Mouse (Mus musculus) lung, embryonic 15.5 days (tissue): ENCODE measurements around the gene Ell. TPM values are rescaled to one million over a fixed set of nuclear protein-coding genes. Genes with fewer than 3 reads are reported as not detected.

Experiments used
- ATAC-seq: fragments of 200-750 bp; cut with Nextera tagmentation; 2 replicates; pipeline ENCODE4 v1.8.0; 2017; ENCODE audit warnings: moderate number of reproducible peaks, borderline replicate concordance; ENCODE audit not compliant: low FRiP score, low TSS enrichment; ENCODE audit errors: extremely low read depth
- H3K27ac ChIP-seq: fragments of 300-500 bp; sonication (generic); 2 replicates; pipeline ENCODE4 v1.5.1; 2015; ENCODE audit warnings: moderate library complexity, mild to moderate bottlenecking, inconsistent platforms
- H3K27me3 ChIP-seq: fragments of 300-500 bp; sonication (generic); 2 replicates; pipeline ENCODE4 v1.6.1; 2015; ENCODE audit warnings: inconsistent platforms
- H3K36me3 ChIP-seq: fragments of 300-500 bp; sonication (generic); 2 replicates; pipeline ENCODE4 v1.6.1; 2015; ENCODE audit warnings: inconsistent platforms
- H3K4me1 ChIP-seq: fragments of 300-500 bp; sonication (generic); 2 replicates; pipeline ENCODE4 v1.6.1; 2015; ENCODE audit warnings: inconsistent platforms
- H3K4me2 ChIP-seq: fragments of 300-500 bp; sonication (generic); 2 replicates; pipeline ENCODE4 v1.6.1; 2015; ENCODE audit warnings: inconsistent platforms, mild to moderate bottlenecking, moderate library complexity
- H3K4me3 ChIP-seq: fragments of 300-500 bp; sonication (generic); 2 replicates; pipeline ENCODE4 v1.5.1; 2015; ENCODE audit warnings: mild to moderate bottlenecking, inconsistent platforms
- H3K9ac ChIP-seq: fragments of 300-500 bp; sonication (generic); 2 replicates; pipeline ENCODE4 v1.6.1; 2015; ENCODE audit warnings: inconsistent platforms
- H3K9me3 ChIP-seq: fragments of 300-500 bp; sonication (generic); 2 replicates; pipeline ENCODE4 v1.6.1; 2016; ENCODE audit warnings: inconsistent platforms
- WGBS: fragments of 180-500 bp; shearing (Covaris S2); methylation state at CpG from one replicate; pipeline ENCODE4 v1.1.7; 2015; 5-methylcytosine and 5-hydroxymethylcytosine counted together
- polyA plus RNA-seq: library from polyadenylated mRNA; unstranded; fragments of >200 nt; fragmentation: Nextera tagmentation; extraction: Ambion mirVana; gene quantifications from 2 replicates; pipeline ENCODE4 v1.2.1, GENCODE M21; 2015

The Ell gene
- polyA plus RNA-seq, 1 experiment from 2014 or later: 17.5 TPM

GRCm38 (mm10) chr8:70605871-70606779 is 66.9 kb downstream of the Ell start:
- H3K4me1 ChIP-seq: peaks cover 47% of the 10 kb centered on the region
- WGBS: 88% methylated on average over 9 of the region's 9 CpGs
- no peak overlapping the region for H3K9ac ChIP-seq
- H3K27me3 ChIP-seq: no peaks in the 10 kb centered on the region
- H3K9me3 ChIP-seq: no peaks in the 10 kb centered on the region
- H3K4me3 ChIP-seq: no peak overlapping the region
- no peak for ATAC-seq
- peaks cover 15% of the 10 kb centered on the region for H3K36me3 ChIP-seq
- H3K27ac ChIP-seq: no peak overlapping the region
- peak overlapping the region; percentile 95; the same call in 1 of the 2 replicates for H3K4me2 ChIP-seq

DNA sequence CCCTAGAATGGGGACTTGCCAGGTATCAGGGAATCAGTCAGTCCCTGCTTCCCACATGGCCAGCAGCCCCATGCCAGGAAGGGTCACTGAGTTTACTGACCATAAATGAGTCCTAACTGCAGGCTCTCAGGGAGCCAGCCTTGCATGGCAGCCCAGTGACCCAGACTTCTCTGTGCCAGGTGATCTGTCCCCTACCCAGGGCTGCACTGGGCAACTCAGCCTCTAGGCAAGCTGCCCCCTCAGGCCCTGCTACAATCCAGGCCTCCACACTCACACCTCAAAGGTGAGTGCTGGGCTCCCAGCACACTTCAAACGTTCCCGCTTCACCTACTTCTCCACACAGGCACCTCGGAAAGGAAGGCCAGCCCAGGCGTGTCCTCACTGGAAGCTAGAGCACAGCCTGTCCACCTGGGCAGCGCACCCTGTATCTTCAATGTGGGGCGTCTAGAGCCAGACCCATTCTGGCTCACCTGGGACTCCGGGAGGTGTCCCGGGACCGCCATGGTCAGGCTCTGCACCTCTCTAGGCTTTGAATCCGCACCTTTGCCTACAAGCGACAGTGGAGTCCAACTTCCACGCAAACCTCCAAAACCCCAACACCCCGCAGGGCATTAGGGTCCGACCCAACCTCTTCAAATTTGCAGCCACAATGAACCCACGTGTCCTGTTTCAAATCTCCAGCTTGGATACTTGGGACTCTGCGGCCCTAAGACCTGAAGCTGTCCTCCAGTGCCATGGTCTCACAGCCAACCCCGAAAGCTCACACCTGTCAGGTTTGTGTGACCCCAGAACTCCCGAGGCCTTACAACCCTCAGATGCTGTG is 67.7 kb downstream of the Ell start:
- 61% methylated on average over 18 of the region's 18 CpGs for WGBS
- no peak for ATAC-seq
- H3K4me2 ChIP-seq: peak overlapping the region; percentile 95
- H3K27ac ChIP-seq: no peak overlapping the region; the same call in 1 of the 2 replicates
- H3K4me1 ChIP-seq: peaks cover 47% of the 10 kb centered on the region
- H3K9ac ChIP-seq: peak overlapping the region; percentile 93
- peaks cover 11% of the 10 kb centered on the region for H3K36me3 ChIP-seq
- H3K27me3 ChIP-seq: no peaks in the 10 kb centered on the region
- H3K9me3 ChIP-seq: no peaks in the 10 kb centered on the region
- H3K4me3 ChIP-seq: peak overlapping the region; percentile 79

- ATAC-seq: no peak
- no peaks in the 10 kb centered on the region for H3K9me3 ChIP-seq
- peaks cover 6% of the 10 kb centered on the region; the same call in 1 of the 2 replicates for H3K36me3 ChIP-seq
- 20% methylated on average over 6 of the region's 6 CpGs for WGBS
- H3K27ac ChIP-seq: peak overlapping the region; percentile 100; the same call in 1 of the 2 replicates
- H3K4me3 ChIP-seq: peak overlapping the region; percentile 79
- H3K4me2 ChIP-seq: peak overlapping the region; percentile 95
- peaks cover 47% of the 10 kb centered on the region for H3K4me1 ChIP-seq
- H3K27me3 ChIP-seq: no peaks in the 10 kb centered on the region
- H3K9ac ChIP-seq: peak overlapping the region; percentile 93
Observed at GRCm38 (mm10) chr8:70607603-70607897, 68.3 kb downstream of the Ell start.

- WGBS: under 1% methylated on average over 77 of the region's 84 CpGs
- H3K4me1 ChIP-seq: peaks cover 47% of the 10 kb centered on the region
Observed at GRCm38 (mm10) chr8:70607898-70608748, 68.9 kb downstream of the Ell start.

DNA sequence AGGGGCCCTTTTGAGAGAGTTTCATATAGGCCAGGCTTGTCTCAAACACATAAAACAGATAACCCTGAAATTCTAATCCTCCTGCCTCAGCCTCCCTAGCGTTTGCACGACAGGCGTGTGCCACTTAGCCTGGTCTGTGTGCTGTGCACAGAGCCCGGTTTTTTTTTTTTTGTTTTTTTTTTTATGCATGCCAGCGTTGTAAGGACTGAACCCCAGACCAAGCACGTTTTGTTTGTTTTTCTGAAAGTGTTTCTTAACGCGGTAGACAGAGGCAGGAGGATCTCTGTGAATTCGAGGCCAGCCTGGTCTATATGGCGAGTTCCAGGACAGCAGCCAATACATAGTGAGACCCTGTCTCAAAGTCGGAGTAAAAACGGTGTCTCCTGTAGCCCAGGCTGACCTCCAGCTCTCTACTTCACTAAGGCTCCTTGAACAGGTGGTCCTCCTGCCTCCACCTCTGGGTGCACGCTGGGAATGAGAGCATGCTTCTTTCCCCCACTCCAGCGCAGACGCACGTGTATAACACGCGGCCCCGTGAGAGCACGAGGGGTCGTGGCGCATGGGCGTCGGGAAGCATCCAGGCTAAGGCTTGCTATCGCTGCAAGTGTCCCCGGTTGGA is 69.6 kb downstream of the Ell start, which contains the start of gene Ssbp4:
Ssbp4 (minus strand) TSS at position 124 of the 619 bp plus-strand sequence.
- peaks cover 47% of the 10 kb centered on the region for H3K4me1 ChIP-seq
- peak within 1 kb of the TSS; percentile 100 for H3K27ac ChIP-seq
- peak within 1 kb of the TSS; percentile 93 for H3K9ac ChIP-seq
- ATAC-seq: 0 out of 2 replicates have a peak, but pooled peaks have one; percentile 0
- H3K27me3 ChIP-seq: no peaks in the 10 kb centered on the region
- 5% methylated on average over 26 of the region's 26 CpGs for WGBS
- no peaks in the 10 kb centered on the region for H3K36me3 ChIP-seq
- peak within 1 kb of the TSS; percentile 79 for H3K4me3 ChIP-seq
- no peaks in the 10 kb centered on the region for H3K9me3 ChIP-seq
- H3K4me2 ChIP-seq: peak within 1 kb of the TSS; percentile 95

More at GRCm38 (mm10) chr8:70607898-70608748, 68.9 kb downstream of the Ell start:
- no peak for ATAC-seq
- Histone ChIP-seq H3K36me3 (0 out of 2 replicates have a peak, but pooled peaks cover under 1% of the 10 kb centered on the region), H3K4me3 (peak overlapping the region; percentile 79), H3K27ac (peak overlapping the region; percentile 100), H3K9ac (peak overlapping the region; percentile 93), H3K27me3 (no peaks in the 10 kb centered on the region), H3K4me2 (peak overlapping the region; percentile 95), H3K9me3 (no peaks in the 10 kb centered on the region)

DNA sequence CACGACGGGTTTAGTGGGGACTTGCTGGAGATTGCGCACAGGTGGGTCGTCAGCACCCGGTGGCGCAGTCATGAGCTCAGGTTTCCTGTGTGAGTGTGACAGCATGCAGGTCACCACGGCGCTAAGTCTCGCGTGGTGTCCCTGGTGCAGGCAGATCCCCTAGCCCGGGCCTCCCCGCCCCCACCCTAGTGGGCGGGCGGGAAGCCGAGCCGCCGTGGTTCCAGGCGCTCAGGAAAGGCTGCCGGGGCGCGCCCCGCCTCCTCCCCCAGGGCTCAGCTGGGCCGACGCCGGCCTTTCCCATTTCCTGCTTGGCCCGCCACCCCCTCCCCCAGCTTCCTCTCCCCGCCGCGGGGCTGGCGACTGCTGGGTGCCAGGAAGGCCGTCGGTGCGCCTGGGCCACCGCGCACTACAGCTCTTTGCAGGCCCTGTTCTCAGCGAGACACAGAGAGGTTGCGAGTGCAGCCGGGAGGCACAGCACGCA is 70.2 kb downstream of the Ell start:
- no peaks in the 10 kb centered on the region for H3K9me3 ChIP-seq
- H3K4me2 ChIP-seq: peak overlapping the region; percentile 95
- ATAC-seq: peak; percentile 74
- no peaks in the 10 kb centered on the region for H3K36me3 ChIP-seq
- H3K9ac ChIP-seq: peak overlapping the region; percentile 62
- H3K4me3 ChIP-seq: peak overlapping the region; percentile 79
- peak overlapping the region; percentile 100 for H3K27ac ChIP-seq
- WGBS: 0% methylated on average over 35 of the region's 39 CpGs
- H3K4me1 ChIP-seq: peaks cover 47% of the 10 kb centered on the region
- H3K27me3 ChIP-seq: no peaks in the 10 kb centered on the region

- Histone ChIP-seq H3K4me3 (peak overlapping the region; percentile 79), H3K9ac (peak overlapping the region; percentile 62), H3K36me3 (no peaks in the 10 kb centered on the region), H3K27me3 (no peaks in the 10 kb centered on the region), H3K27ac (peak overlapping the region; percentile 100), H3K4me1 (peaks cover 47% of the 10 kb centered on the region), H3K9me3 (no peaks in the 10 kb centered on the region), H3K4me2 (peak overlapping the region; percentile 95)
- ATAC-seq: peak; percentile 81
- WGBS: under 1% methylated on average over 42 of the region's 45 CpGs
Observed at GRCm38 (mm10) chr8:70609849-70610795, 70.9 kb downstream of the Ell start.

- no peak for ATAC-seq
Observed at GRCm38 (mm10) chr8:70610796-70611771, 71.8 kb downstream of the Ell start.

GRCm38 (mm10) chr8:70611849-70612248 is 72.6 kb downstream of the Ell start:
- Histone ChIP-seq H3K27ac (peak overlapping the region; percentile 100), H3K4me3 (peak overlapping the region; percentile 79), H3K9ac (peak overlapping the region; percentile 62; the same call in 1 of the 2 replicates), H3K9me3 (no peaks in the 10 kb centered on the region), H3K4me1 (peaks cover 42% of the 10 kb centered on the region), H3K27me3 (no peaks in the 10 kb centered on the region), H3K4me2 (peak overlapping the region; percentile 95), H3K36me3 (no peaks in the 10 kb centered on the region)
- 0% methylated on average over 6 of the region's 6 CpGs for WGBS
- no peak for ATAC-seq

More at GRCm38 (mm10) chr8:70610796-70611771, 71.8 kb downstream of the Ell start:
- peak overlapping the region; percentile 100 for H3K27ac ChIP-seq
- under 1% methylated on average over 54 of the region's 54 CpGs for WGBS
- no peaks in the 10 kb centered on the region for H3K27me3 ChIP-seq
- H3K9ac ChIP-seq: peak overlapping the region; percentile 62
- H3K36me3 ChIP-seq: no peaks in the 10 kb centered on the region
- H3K4me2 ChIP-seq: peak overlapping the region; percentile 95
- no peaks in the 10 kb centered on the region for H3K9me3 ChIP-seq
- peaks cover 47% of the 10 kb centered on the region for H3K4me1 ChIP-seq
- H3K4me3 ChIP-seq: peak overlapping the region; percentile 79
